Mouse (Mus musculus) testis, adult 2 months (tissue): Measurements from ENCODE around the gene Fhad1. TPM values are rescaled to one million over a fixed set of nuclear protein-coding genes. Genes with fewer than 3 reads are reported as not detected.
"Not testable (repeated sequence)": the region's sequence is repeated elsewhere in the genome, so short reads cannot be mapped to it uniquely, and the experiment has no call there.

Experiments used
- H3K27ac ChIP-seq: fragments of 200-500 bp; 2 replicates; pipeline ENCODE4 v1.5.1; 2012; ENCODE audit warnings: low read depth, low read length; ENCODE audit not compliant: control insufficient read depth, insufficient read depth
- H3K27me3 ChIP-seq: fragments of 200-500 bp; 2 replicates; pipeline ENCODE4 v1.6.1; 2012; ENCODE audit warnings: mild to moderate bottlenecking, low read length, moderate library complexity; ENCODE audit not compliant: control insufficient read depth, insufficient read depth
- H3K36me3 ChIP-seq: fragments of 200-500 bp; 2 replicates; pipeline ENCODE4 v1.6.1; 2012; ENCODE audit warnings: mild to moderate bottlenecking, low read length; ENCODE audit not compliant: control insufficient read depth, insufficient read depth
- H3K4me1 ChIP-seq: fragments of 200-500 bp; 2 replicates; pipeline ENCODE4 v1.6.1; 2012; ENCODE audit warnings: low read length; ENCODE audit not compliant: control insufficient read depth, insufficient read depth
- H3K4me3 ChIP-seq: fragments of 200-500 bp; 2 replicates; pipeline ENCODE4 v1.5.1; 2012; ENCODE audit warnings: low read depth, mild to moderate bottlenecking, low read length, moderate library complexity, mixed read lengths; ENCODE audit not compliant: control insufficient read depth
- CTCF ChIP-seq: fragments of 200-500 bp; IDR thresholded peaks from 2 replicates; pipeline ENCODE4 v1.5.1; 2012; ENCODE audit warnings: low read depth, mild to moderate bottlenecking, inconsistent platforms, low read length, moderate library complexity; ENCODE audit not compliant: control insufficient read depth, insufficient read depth, insufficient replicate concordance
- POLR2A ChIP-seq: fragments of 200-500 bp; IDR thresholded peaks from 2 replicates; pipeline ENCODE4 v1.6.1; 2012; ENCODE audit warnings: low read depth, mild to moderate bottlenecking, inconsistent platforms, low read length, moderate library complexity; ENCODE audit not compliant: control insufficient read depth
- polyA plus RNA-seq: library from polyadenylated mRNA; depleted of rRNA; stranded (reverse); fragments of >200 nt; gene quantifications from 2 replicates; pipeline ENCODE4 v1.2.3, GENCODE M21; 2012

The Fhad1 gene
- polyA plus RNA-seq, 1 experiment, result 186 TPM

DNA sequence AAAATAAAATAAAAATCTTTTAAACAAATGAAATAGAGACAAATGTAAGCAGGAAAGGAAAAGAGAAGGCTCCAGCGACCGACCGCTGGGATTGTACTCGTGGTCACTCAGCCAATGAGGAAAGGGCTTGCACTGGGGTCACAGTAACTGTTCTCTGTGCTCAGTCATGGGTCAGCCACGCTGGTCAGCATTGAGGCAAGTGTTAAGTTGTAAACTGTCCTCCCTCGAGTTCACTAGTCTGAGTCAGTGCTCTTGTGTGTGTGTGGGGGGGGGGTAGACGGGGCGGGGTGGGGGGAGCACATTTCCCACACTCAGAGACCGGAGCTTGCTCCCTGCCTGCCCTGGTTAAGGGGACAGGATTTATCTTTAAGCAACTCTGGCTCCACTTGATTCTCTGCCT is 14.3 kb downstream of the Fhad1 start:
- no peak for TF ChIP-seq CTCF
- no peak for TF ChIP-seq POLR2A
- no peak overlapping the region for H3K4me3 ChIP-seq
- H3K27me3 ChIP-seq, result no peaks in the 10 kb centered on the region
- H3K36me3 ChIP-seq, result no peaks in the 10 kb centered on the region
- H3K27ac ChIP-seq, result no peak overlapping the region
- H3K4me1 ChIP-seq, result no peaks in the 10 kb centered on the region

DNA sequence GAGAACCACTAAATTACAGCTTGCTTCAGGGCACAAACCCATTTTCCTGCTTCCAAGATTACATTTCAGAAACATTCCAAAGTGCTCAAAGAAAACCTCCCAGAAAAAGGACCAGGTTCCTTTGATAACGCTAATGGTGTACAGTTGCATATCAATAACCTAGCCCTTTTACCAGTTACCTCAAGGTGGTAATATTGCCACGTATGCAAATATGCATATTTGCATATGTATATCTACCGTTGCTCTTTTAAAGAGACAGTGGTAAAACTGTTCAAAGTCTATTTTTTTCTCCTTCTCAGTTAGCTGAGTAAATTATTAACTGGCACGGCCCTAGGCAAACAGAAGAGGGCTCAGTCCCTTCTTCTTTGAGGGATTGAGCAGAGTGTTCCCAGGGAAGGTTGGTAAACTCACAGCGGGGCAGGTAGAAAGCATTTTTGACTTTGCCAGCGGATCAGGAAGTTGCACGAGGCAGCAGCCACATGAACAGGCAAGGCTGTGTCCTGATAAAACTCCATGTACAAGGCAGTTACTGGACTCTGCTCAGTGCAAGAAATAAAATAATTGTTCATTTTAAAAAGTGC is 15.3 kb downstream of the Fhad1 start:
- Histone ChIP-seq H3K27me3 (no peaks in the 10 kb centered on the region), H3K27ac (no peak overlapping the region)

DNA sequence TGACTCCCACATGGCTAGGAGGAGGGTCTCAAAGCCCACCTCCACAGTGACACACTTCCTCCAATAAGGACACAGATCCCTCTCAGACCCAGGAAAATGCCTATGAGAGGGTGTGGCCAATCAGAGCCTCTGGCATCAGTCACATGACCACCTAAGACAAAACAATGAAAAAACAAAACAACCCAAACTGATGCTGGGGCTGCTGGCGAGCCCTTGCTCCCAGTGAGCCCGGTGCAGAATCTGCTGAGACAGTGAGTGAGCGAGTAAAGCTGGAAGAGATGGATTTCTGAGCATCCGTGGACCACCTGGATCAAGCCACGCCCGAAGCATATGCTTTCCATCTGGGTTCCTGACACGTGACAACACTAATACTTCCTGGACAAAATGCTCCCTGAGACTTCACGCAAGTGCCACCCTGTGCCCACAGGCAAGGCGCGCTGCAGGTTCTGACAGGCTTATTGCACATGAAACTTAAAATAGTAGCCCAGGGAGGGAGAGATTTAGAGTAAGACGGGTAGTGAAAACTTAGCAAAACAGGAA is 16.5 kb downstream of the Fhad1 start:
- H3K27me3 ChIP-seq, result no peaks in the 10 kb centered on the region
- H3K4me1 ChIP-seq, result no peaks in the 10 kb centered on the region
- no peak overlapping the region for H3K27ac ChIP-seq
- TF ChIP-seq CTCF (no peak), POLR2A (no peak)
- H3K4me3 ChIP-seq, result no peak overlapping the region
- H3K36me3 ChIP-seq, result no peaks in the 10 kb centered on the region

More for the DNA sequence above, 15.3 kb downstream of the Fhad1 start:
- no peaks in the 10 kb centered on the region for H3K36me3 ChIP-seq
- H3K4me1 ChIP-seq, result no peaks in the 10 kb centered on the region
- no peak overlapping the region for H3K4me3 ChIP-seq
- TF ChIP-seq CTCF (no peak), POLR2A (no peak)

GRCm38 (mm10) chr4:141996880-141997279 is 18.0 kb downstream of the Fhad1 start:
- Histone ChIP-seq H3K36me3 (no peaks in the 10 kb centered on the region), H3K4me1 (no peaks in the 10 kb centered on the region), H3K27ac (no peak overlapping the region), H3K4me3 (no peak overlapping the region), H3K27me3 (no peaks in the 10 kb centered on the region)
- no peak for TF ChIP-seq POLR2A
- TF ChIP-seq CTCF, result no peak

DNA sequence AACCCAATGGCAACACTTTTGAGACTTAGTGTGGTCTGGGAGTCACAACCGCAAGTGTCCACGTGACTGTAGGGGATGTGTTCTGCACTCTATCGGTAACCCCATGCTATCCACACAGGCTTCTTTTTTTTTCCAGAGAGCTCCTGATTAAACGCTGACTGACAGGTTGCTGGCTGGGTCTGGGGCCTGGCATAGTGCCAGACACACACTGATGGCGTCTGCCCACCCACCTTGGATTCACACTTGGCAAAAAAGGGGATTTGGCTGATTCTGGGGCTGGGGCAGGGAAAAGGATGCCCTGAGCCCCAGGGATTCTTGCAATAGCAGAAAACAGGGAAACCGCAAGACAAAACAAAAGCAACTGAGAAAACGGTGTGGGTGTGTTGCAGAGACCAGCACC is 18.8 kb downstream of the Fhad1 start:
- no peaks in the 10 kb centered on the region for H3K4me1 ChIP-seq
- H3K36me3 ChIP-seq, result no peaks in the 10 kb centered on the region
- H3K27me3 ChIP-seq, result no peaks in the 10 kb centered on the region
- no peak overlapping the region for H3K4me3 ChIP-seq
- no peak overlapping the region for H3K27ac ChIP-seq
- TF ChIP-seq POLR2A, result no peak
- no peak for TF ChIP-seq CTCF

DNA sequence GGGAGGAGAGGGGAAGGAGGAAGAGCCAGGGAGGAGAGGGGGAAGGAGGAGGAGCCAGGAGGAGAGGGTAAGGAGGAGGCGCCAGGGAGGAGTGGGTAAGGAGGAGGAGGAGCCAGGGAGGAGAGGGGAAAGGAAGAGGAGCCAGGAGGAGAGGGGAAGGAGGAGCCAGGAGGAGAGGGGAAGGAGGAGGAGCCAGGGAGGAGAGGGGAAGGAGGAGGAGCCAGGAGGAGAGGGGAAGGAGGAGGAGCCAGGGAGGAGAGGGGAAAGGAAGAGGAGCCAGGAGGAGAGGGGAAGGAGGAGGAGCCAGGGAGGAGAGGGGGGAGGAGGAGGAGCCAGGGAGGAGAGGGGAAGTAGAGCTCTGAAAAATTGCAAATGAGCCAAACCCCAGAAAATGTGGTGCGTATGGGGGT is 20.8 kb downstream of the Fhad1 start:
- H3K27me3 ChIP-seq, H3K27ac ChIP-seq, H3K4me1 ChIP-seq, H3K36me3 ChIP-seq, H3K4me3 ChIP-seq: not testable (repeated sequence)

DNA sequence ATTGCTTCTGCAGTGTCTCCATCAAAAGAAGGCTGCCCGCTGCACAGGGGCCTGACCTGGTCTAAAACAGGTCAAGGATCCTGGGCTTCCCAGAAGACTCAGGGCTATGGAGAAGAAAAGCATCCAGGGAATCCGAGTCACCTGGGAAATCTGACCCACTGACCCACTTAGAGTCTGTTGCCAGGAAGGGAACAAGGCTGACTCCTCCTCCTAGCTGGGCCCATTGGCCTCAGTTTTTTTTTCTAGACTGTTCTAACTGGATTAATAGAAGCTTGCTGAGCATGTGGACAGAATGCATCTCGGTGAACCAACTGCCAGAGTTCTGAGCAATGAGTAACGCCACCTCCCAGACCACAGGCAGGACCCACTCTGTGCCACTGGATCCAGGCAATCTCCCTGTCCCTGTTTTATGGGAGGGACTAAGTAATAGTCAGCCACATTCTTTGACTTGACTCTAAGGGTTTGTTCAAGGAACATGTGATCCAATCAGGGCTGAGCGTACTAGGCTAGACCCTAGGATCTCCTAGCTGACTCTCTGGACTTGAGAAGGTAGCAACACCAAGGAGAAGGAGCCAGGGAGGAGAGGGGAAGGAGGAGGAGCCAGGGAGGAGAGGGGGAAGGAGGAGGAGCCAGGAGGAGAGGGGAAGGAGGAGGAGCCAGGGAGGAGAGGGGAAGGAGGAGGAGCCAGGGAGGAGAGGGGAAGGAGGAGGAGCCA is 21.4 kb downstream of the Fhad1 start:
- H3K27ac ChIP-seq, result no peak overlapping the region
- no peaks in the 10 kb centered on the region for H3K27me3 ChIP-seq
- H3K4me1 ChIP-seq, result no peaks in the 10 kb centered on the region
- H3K4me3 ChIP-seq, result no peak overlapping the region
- H3K36me3 ChIP-seq, result no peaks in the 10 kb centered on the region
- no peak for TF ChIP-seq POLR2A
- TF ChIP-seq CTCF, result no peak
